ENCODE assay signal across 9 mouse cellular contexts in the genomic region with DNA sequence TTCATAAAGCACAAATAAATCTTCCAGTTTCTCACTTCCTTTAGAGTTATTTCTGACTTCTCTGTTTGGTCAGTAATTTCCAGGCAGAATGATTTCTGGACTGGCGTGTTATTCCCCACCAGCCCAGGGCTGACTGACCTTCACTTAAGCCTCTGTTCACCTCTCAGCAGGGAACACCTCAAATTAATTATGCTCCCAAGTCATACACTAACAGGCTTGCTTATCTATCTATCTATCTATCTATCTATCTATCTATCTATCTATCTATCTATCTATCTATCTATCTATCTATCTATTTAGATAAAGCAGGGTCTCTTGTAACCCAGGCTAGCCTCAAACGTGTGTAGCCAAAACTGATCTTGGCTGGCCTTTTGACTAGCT. TPM values are rescaled to one million over a fixed set of nuclear protein-coding genes. Genes with fewer than 3 reads are reported as not detected.
DNase-seq lines count a peak whose midpoint lies in the region; ATAC-seq lines count a peak whose summit lies in the region.
"Had no signal": no experiment of that assay in that cellular context is flagged by ENCODE, and none has a peak within 500 bp of the region (broad histone marks: within the 10 kb centered on the region; RNA-seq: fewer than 3 reads in every experiment).

No protein-coding gene starts in this region.

- H3K9ac ChIP-seq in heart, embryonic 12.5 days: no peak overlapping the region; the same call in 1 of the 2 replicates
- H3K9ac ChIP-seq in hindbrain, embryonic 12.5 days: no peak overlapping the region
- no peak overlapping the region for H3K9ac ChIP-seq in liver, embryonic 16.5 days (ENCODE audit: low read depth, low read length)

- peak overlapping the region; percentile 50; the same call in 1 of the 2 replicates for H3K4me3 ChIP-seq in heart, embryonic 12.5 days
- H3K4me3 ChIP-seq in embryonic facial prominence, embryonic 10.5 days: peak overlapping the region; percentile 67
- peak overlapping the region; percentile 42; the same call in 1 of the 2 replicates for H3K4me3 ChIP-seq in hindbrain, embryonic 12.5 days
- H3K4me3 ChIP-seq in liver, embryonic 16.5 days (ENCODE audit: low read depth, low read length): no peak overlapping the region

- H3K9me3 ChIP-seq in heart, embryonic 12.5 days (replicated peaks): no peaks in the 10 kb centered on the region
- H3K9me3 ChIP-seq in embryonic facial prominence, embryonic 10.5 days: no peaks in the 10 kb centered on the region
- no peaks in the 10 kb centered on the region for H3K9me3 ChIP-seq in hindbrain, embryonic 12.5 days (replicated peaks)
- H3K9me3 ChIP-seq in liver, embryonic 16.5 days (replicated peaks; ENCODE audit: control insufficient read depth, low read length): no peaks in the 10 kb centered on the region

- H3K4me2 ChIP-seq in heart, embryonic 12.5 days: peak overlapping the region; percentile 90
- peak overlapping the region; percentile 81 for H3K4me2 ChIP-seq in hindbrain, embryonic 12.5 days (replicated peaks)
- peak overlapping the region; percentile 79; the same call in 1 of the 2 replicates for H3K4me2 ChIP-seq in liver, embryonic 16.5 days (ENCODE audit: low read depth, low read length)

- DNase-seq in heart, postnatal 36 days: no peak
- DNase-seq in embryonic facial prominence, embryonic 10.5 days (ENCODE audit: low spot score): no peak
- DNase-seq in urinary bladder, adult 2 months (ENCODE audit: low spot score): no peak

- no peak for ATAC-seq in heart, embryonic 12.5 days (ENCODE audit: insufficient number of reproducible peaks, low FRiP score)
- ATAC-seq in hindbrain, embryonic 12.5 days (ENCODE audit: low FRiP score): peak; percentile 51
- ATAC-seq in liver, embryonic 16.5 days (ENCODE audit: low read depth): no peak
- ATAC-seq in cerebellum, adult (ENCODE audit: insufficient number of reproducible peaks, low FRiP score, low TSS enrichment): no peak
- no peak for ATAC-seq in inflammation-experienced regulatory T-cells, adult 6 months

- H3K4me1 ChIP-seq in heart, embryonic 12.5 days (replicated peaks): peaks cover 5% of the 10 kb centered on the region; the same call in 1 of the 2 replicates
- H3K4me1 ChIP-seq in embryonic facial prominence, embryonic 10.5 days: peaks cover 9% of the 10 kb centered on the region; the same call in 1 of the 2 replicates
- H3K4me1 ChIP-seq in hindbrain, embryonic 12.5 days: peaks cover 3% of the 10 kb centered on the region; the same call in 1 of the 2 replicates
- peaks cover 3% of the 10 kb centered on the region; the same call in 1 of the 2 replicates for H3K4me1 ChIP-seq in liver, embryonic 16.5 days (ENCODE audit: control insufficient read depth, low read depth, low read length)

- intact Hi-C loops in heart, postnatal 36 days (cut with DNase I): loop anchor here (2.0 to 5.0 kb wide), 3 partner anchors 41 to 162 kb away; partner anchors contain the start of gene Itga10

- H3K27me3 ChIP-seq in heart, embryonic 12.5 days (replicated peaks): no peaks in the 10 kb centered on the region
- peaks cover 18% of the 10 kb centered on the region for H3K27me3 ChIP-seq in embryonic facial prominence, embryonic 10.5 days (replicated peaks; ENCODE audit: low read depth, poor library complexity, severe bottlenecking)
- peaks cover 6% of the 10 kb centered on the region for H3K27me3 ChIP-seq in hindbrain, embryonic 12.5 days
- peaks cover 7% of the 10 kb centered on the region for H3K27me3 ChIP-seq in liver, embryonic 16.5 days (ENCODE audit: control insufficient read depth, insufficient read depth, low read depth, low read length)

- peaks cover 59% of the 10 kb centered on the region for H3K36me3 ChIP-seq in heart, embryonic 12.5 days
- peaks cover 69% of the 10 kb centered on the region for H3K36me3 ChIP-seq in embryonic facial prominence, embryonic 10.5 days (replicated peaks)
- H3K36me3 ChIP-seq in hindbrain, embryonic 12.5 days: peaks cover 54% of the 10 kb centered on the region
- peaks cover 24% of the 10 kb centered on the region for H3K36me3 ChIP-seq in liver, embryonic 16.5 days (ENCODE audit: control insufficient read depth, insufficient read depth)

- WGBS in heart, embryonic 12.5 days: 55% methylated on average over 2 of the region's 2 CpGs
- 42% methylated on average over 2 of the region's 2 CpGs for WGBS in embryonic facial prominence, embryonic 10.5 days
- 52% methylated on average over 2 of the region's 2 CpGs for WGBS in hindbrain, embryonic 12.5 days
- WGBS in liver, embryonic 16.5 days (ENCODE audit: insufficient replicate concordance): 51% methylated on average over 2 of the region's 2 CpGs

- H3K27ac ChIP-seq in heart, embryonic 12.5 days (ENCODE audit: poor library complexity, severe bottlenecking): no peak overlapping the region
- H3K27ac ChIP-seq in embryonic facial prominence, embryonic 10.5 days (replicated peaks): no peak overlapping the region
- H3K27ac ChIP-seq in hindbrain, embryonic 12.5 days: no peak overlapping the region
- H3K27ac ChIP-seq in liver, embryonic 16.5 days (ENCODE audit: low read length): no peak overlapping the region

RNA-seq across cellular contexts. Expression of gene Nudt17, which starts 0.3 kb away (rescaled TPM):
- 6.2 and 6.9 TPM in 2 replicates for polyA plus RNA-seq in heart, embryonic 12.5 days (2016; fragmentation: Nextera tagmentation; extraction: Ambion mirVana)
- total RNA-seq in heart, postnatal 36 days (2021): 1 to 10 TPM; 3.0 to 3.4 TPM
- 12.9 and 13.0 TPM in 2 replicates for polyA plus RNA-seq in embryonic facial prominence, embryonic 10.5 days (2016; fragmentation: Nextera tagmentation; extraction: Ambion mirVana)
- polyA plus RNA-seq in hindbrain, embryonic 12.5 days (2016; fragmentation: Nextera tagmentation; extraction: Ambion mirVana): 10.9 and 13.9 TPM in 2 replicates
- polyA plus RNA-seq in liver, embryonic 16.5 days (2015; fragmentation: Nextera tagmentation; extraction: Ambion mirVana): 0.62 and 0.81 TPM in 2 replicates
- polyA plus RNA-seq in inflammation-experienced regulatory T-cells, adult 6 months (2017; shearing (Covaris generic)): 1 to 10 TPM in 2 of 3 experiments, under 1 TPM in 1; 0.86 to 2.5 (median 1.3) TPM
- polyA plus RNA-seq in urinary bladder, adult 2 months (2012; rRNA removed): 2.5 and 2.9 TPM in 2 replicates

RNA-seq across cellular contexts. Expression of gene Pias3, which starts 12.5 kb away (rescaled TPM):
- 42.0 and 43.3 TPM in 2 replicates for polyA plus RNA-seq in heart, embryonic 12.5 days (2016; fragmentation: Nextera tagmentation; extraction: Ambion mirVana)
- total RNA-seq in heart, postnatal 36 days (2021): 10 to 100 TPM; 16.5 to 17.1 TPM
- 45.2 and 53.4 TPM in 2 replicates for polyA plus RNA-seq in embryonic facial prominence, embryonic 10.5 days (2016; fragmentation: Nextera tagmentation; extraction: Ambion mirVana)
- 48.2 and 55.0 TPM in 2 replicates for polyA plus RNA-seq in hindbrain, embryonic 12.5 days (2016; fragmentation: Nextera tagmentation; extraction: Ambion mirVana)
- polyA plus RNA-seq in liver, embryonic 16.5 days (2015; fragmentation: Nextera tagmentation; extraction: Ambion mirVana): 5.7 and 7.2 TPM in 2 replicates
- polyA plus RNA-seq in inflammation-experienced regulatory T-cells, adult 6 months (2017; shearing (Covaris generic)): 10 to 100 TPM; 34.3 to 65.5 (median 46.6) TPM
- polyA plus RNA-seq in urinary bladder, adult 2 months (2012; rRNA removed): 45.8 and 47.6 TPM in 2 replicates

RNA-seq across cellular contexts. Expression of gene Polr3c, which starts 18.8 kb away (rescaled TPM):
- 27.6 and 32.5 TPM in 2 replicates for polyA plus RNA-seq in heart, embryonic 12.5 days (2016; fragmentation: Nextera tagmentation; extraction: Ambion mirVana)
- total RNA-seq in heart, postnatal 36 days (2021): 10 to 100 TPM; 24.4 to 26.4 TPM
- polyA plus RNA-seq in embryonic facial prominence, embryonic 10.5 days (2016; fragmentation: Nextera tagmentation; extraction: Ambion mirVana): 44.1 and 47.6 TPM in 2 replicates
- polyA plus RNA-seq in hindbrain, embryonic 12.5 days (2016; fragmentation: Nextera tagmentation; extraction: Ambion mirVana): 35.9 and 36.0 TPM in 2 replicates
- 19.4 and 19.5 TPM in 2 replicates for polyA plus RNA-seq in liver, embryonic 16.5 days (2015; fragmentation: Nextera tagmentation; extraction: Ambion mirVana)
- 10 to 100 TPM; 61.8 to 74.4 (median 63.7) TPM for polyA plus RNA-seq in inflammation-experienced regulatory T-cells, adult 6 months (2017; shearing (Covaris generic))
- 32.7 and 35.8 TPM in 2 replicates for polyA plus RNA-seq in urinary bladder, adult 2 months (2012; rRNA removed)

RNA-seq across cellular contexts. Expression of gene Rnf115, which starts 18.8 kb away (rescaled TPM):
- 54.5 and 56.5 TPM in 2 replicates for polyA plus RNA-seq in heart, embryonic 12.5 days (2016; fragmentation: Nextera tagmentation; extraction: Ambion mirVana)
- total RNA-seq in heart, postnatal 36 days (2021): 10 to 100 TPM; 19.8 to 27.3 TPM
- 66.8 and 69.7 TPM in 2 replicates for polyA plus RNA-seq in embryonic facial prominence, embryonic 10.5 days (2016; fragmentation: Nextera tagmentation; extraction: Ambion mirVana)
- polyA plus RNA-seq in hindbrain, embryonic 12.5 days (2016; fragmentation: Nextera tagmentation; extraction: Ambion mirVana): 78.2 and 87.9 TPM in 2 replicates
- 24.9 and 28.5 TPM in 2 replicates for polyA plus RNA-seq in liver, embryonic 16.5 days (2015; fragmentation: Nextera tagmentation; extraction: Ambion mirVana)
- polyA plus RNA-seq in inflammation-experienced regulatory T-cells, adult 6 months (2017; shearing (Covaris generic)): 10 to 100 TPM; 44.6 to 73.7 (median 47.3) TPM
- 29.3 and 31.0 TPM in 2 replicates for polyA plus RNA-seq in urinary bladder, adult 2 months (2012; rRNA removed)

RNA-seq across cellular contexts. Expression of gene Ankrd35, which starts 38.7 kb away (rescaled TPM):
- polyA plus RNA-seq in heart, embryonic 12.5 days (2016; fragmentation: Nextera tagmentation; extraction: Ambion mirVana): 0.17 and 0.23 TPM in 2 replicates
- 1 to 10 TPM in 1 of 2 experiments, under 1 TPM in 1; 0.78 to 1.7 TPM for total RNA-seq in heart, postnatal 36 days (2021)
- polyA plus RNA-seq in embryonic facial prominence, embryonic 10.5 days (2016; fragmentation: Nextera tagmentation; extraction: Ambion mirVana): 0.11 and 0.14 TPM in 2 replicates
- polyA plus RNA-seq in hindbrain, embryonic 12.5 days (2016; fragmentation: Nextera tagmentation; extraction: Ambion mirVana): 0.57 and 0.58 TPM in 2 replicates
- polyA plus RNA-seq in liver, embryonic 16.5 days (2015; fragmentation: Nextera tagmentation; extraction: Ambion mirVana): 0.22 and 0.28 TPM in 2 replicates
- polyA plus RNA-seq in inflammation-experienced regulatory T-cells, adult 6 months (2017; shearing (Covaris generic)): under 1 TPM in 2 of 3 experiments, not detected in 1; 0.53 to 0.97 TPM
- 9.5 TPM in 2 replicates for polyA plus RNA-seq in urinary bladder, adult 2 months (2012; rRNA removed)
- total RNA-seq: granulocyte monocyte progenitor cell, adult 5-6 weeks had no signal
